Mouse (Mus musculus): ENCODE measurements at regions not wholly inside any gene's neighbourhood (a gene's known extent, or its start where the extent isn't known, plus 50 kb on each side); places are given as distances from the start of the nearest gene placed in this dataset.

DNA sequence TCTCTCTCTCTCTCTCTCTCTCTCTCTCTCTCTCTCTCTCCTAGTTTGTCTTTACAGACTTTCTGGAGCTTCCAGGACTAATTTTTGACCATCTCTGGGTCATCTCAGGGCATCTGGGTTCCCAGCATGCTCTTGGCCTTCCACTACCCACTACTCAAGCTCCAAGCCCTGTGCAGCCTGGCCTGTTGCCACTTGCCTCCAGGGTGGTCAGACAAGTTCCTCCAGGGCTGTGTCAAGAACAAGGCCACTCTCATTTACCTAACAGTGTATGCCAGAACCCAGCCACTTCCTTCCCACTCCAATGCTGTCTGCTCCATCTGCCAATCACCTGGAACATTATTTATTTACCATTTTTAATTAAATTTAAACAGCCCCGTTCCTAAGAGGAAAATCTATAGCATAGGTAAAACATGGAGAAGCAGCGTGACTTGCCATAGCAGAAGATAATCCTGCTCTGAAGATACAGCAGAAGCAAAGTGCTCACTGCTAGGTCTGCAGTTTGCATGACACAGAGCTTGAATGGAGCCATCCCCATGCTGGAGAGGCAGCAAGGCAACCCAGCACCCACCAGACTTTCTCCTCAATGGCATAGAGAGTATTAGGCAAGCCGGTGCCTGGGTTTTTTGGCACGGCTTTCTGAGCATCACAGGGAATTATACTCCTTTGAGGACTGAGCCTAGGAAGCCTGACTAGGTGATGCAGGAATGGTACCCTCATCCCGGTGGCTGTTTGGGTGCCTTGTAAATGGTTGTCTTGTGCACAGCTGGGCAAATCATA lies 54.0 kb downstream of the Foxi1 start:
- TF ChIP-seq POLR2A (IDR thresholded peaks at IDR 0.05; ENCODE audit: extremely low read depth, insufficient read depth, low read length) (no peak), CTCF (IDR thresholded peaks at IDR 0.05; ENCODE audit: low read depth, low read length) (no peak)
